Mouse (Mus musculus): ENCODE measurements around the gene Smarcd1.

Gene Smarcd1

DNA sequence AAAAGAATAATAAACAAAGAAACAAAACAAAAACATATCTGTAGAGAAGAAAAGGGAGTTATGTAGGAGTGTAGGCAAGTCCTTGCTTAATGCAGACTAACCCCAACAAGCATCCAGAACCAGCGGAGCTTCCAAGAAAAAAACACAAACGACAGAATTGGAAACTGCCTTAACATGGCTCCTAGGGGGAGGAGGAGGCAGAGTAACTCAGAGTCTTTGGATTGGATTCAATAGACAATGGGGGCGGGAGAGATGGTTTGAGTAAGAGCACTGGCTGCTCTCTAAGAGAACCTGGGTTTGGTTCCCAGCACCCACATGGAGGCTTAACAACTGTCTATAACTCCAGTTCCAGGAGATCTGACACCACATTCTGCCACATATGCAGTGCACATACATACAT, 29.7 kb downstream of the Smarcd1 start:
- DNase-seq (ENCODE audit: low spot score in 2 of 2): no peak

GRCm38 (mm10) chr15:99733186-99733585, 31.3 kb downstream of the Smarcd1 start:
- DNase-seq (ENCODE audit: low spot score in 2 of 2): no peak

DNA sequence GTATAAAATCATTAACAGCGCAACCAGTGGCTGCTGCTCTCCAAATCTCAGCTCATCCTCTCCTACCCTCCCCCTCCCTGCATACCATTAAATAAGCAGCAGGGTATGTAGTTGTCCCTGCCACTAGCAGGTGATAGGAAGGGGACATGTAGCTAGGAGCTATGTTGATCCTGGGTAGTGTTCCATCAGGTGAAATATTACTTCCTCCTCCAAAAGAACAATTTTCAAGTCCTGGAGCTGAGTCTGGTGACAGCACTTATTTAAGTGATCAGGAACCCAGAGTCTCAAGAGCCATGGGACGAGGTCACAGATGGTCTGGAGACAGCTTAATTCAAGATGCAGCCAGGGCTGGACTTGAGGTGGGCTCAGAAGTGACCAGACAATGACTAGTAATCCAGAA, 33.7 kb downstream of the Smarcd1 start:
- DNase-seq (ENCODE audit: low spot score in 2 of 2): peak; percentile 100

DNA sequence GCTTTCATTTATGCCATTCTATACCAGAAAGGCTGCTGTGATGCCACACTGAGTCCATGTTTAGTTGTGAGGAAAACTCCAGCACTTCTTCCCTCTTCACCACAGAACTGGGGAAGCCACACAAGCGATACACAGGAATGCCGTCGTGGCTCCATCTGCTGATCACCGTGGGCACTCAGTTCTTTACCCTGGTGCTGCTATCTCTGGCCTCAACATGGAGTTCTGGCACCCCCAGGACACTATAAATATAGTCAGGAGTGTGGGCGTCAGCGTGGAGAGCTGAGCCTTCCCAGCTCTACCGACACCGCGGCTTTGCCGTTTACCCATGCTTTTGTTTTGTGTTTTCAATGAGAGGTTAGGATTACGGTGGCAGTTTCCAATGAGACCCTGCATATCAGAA, 34.7 kb downstream of the Smarcd1 start:
- DNase-seq (ENCODE audit: low spot score in 2 of 2): no peak

DNA sequence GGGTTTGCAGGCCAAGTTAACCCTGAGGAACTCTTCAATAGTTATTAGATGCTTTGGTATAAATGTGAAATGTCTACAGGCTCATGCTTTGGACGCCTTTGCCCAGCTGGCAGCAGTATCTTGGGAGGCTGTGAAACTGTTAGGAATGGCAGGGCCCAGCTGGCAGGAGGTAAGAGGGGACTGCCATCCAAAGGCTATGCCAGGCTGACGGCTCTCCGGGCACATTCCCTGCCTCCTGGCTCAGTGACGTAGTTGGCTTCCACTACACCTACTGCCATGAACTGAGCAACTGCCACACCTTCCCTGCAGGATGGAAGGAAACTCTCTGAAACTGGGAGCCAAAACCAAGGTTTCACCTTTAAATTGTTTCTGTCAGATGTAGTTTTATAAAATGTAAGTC, 38.3 kb downstream of the Smarcd1 start:
- no peak for DNase-seq (ENCODE audit: low spot score in 2 of 2)

DNA sequence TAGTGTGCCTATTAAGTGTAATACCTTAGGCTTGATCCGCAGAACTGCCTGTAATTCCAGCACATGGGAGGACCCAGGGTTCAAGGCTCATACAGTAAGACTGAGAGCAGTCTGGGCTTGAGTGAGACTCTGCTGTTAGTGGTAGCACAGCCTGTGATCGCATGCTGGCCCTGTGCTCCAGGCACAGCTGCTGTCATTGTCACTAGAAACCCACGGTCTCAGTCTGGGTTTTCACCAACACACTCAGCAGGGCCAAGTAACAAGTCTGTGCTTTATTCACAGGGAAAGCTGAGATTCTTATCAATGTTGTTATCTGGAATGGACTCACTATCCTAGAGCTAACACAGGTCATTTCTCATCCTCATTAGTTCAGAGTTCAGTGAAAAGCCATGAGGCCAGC, 52.3 kb downstream of the Smarcd1 start:
- no peak for DNase-seq (ENCODE audit: low spot score in 2 of 2)

Data from urinary bladder, adult 18-20 months (tissue).